Mouse (Mus musculus): ENCODE results near the gene Cstl1. TPM values are rescaled to one million over a fixed set of nuclear protein-coding genes. Genes with fewer than 3 reads are reported as not detected.

Gene Cstl1
- not detected in 2 replicates for polyA plus RNA-seq (2015; fragmentation: Nextera tagmentation; extraction: Ambion mirVana)

GRCm38 (mm10) chr2:148750058-148750457, at the start of gene Cstl1:
Gene Cstl1, plus strand, starts transcription at chr2:148750358.
- H3K4me3 ChIP-seq (ENCODE audit: low read length): no peak within 1 kb of the TSS
- ATAC-seq: no peak
- no peaks in the 10 kb centered on the region for H3K36me3 ChIP-seq (ENCODE audit: control insufficient read depth, insufficient read depth, low read length)
- H3K4me2 ChIP-seq (ENCODE audit: low read depth, low read length): no peak within 1 kb of the TSS
- no peaks in the 10 kb centered on the region for H3K27me3 ChIP-seq (replicated peaks; ENCODE audit: control insufficient read depth, insufficient read depth, low read length)
- H3K9me3 ChIP-seq (ENCODE audit: control insufficient read depth, low read length): no peaks in the 10 kb centered on the region
- H3K27ac ChIP-seq (ENCODE audit: low read length): no peak within 1 kb of the TSS
- WGBS: 85% methylated on average over 1 of the region's 1 CpGs
- H3K4me1 ChIP-seq (ENCODE audit: control insufficient read depth, insufficient read depth, low read length): no peaks in the 10 kb centered on the region
- no peak within 1 kb of the TSS for H3K9ac ChIP-seq (ENCODE audit: low read depth, low read length)

- Histone ChIP-seq H3K9me3 (ENCODE audit: control insufficient read depth, low read length) (no peaks in the 10 kb centered on the region), H3K4me2 (ENCODE audit: low read depth, low read length) (no peak overlapping the region), H3K9ac (ENCODE audit: low read depth, low read length) (no peak overlapping the region), H3K4me1 (ENCODE audit: control insufficient read depth, insufficient read depth, low read length) (no peaks in the 10 kb centered on the region), H3K27ac (ENCODE audit: low read length) (no peak overlapping the region), H3K36me3 (ENCODE audit: control insufficient read depth, insufficient read depth, low read length) (no peaks in the 10 kb centered on the region), H3K27me3 (replicated peaks; ENCODE audit: control insufficient read depth, insufficient read depth, low read length) (no peaks in the 10 kb centered on the region), H3K4me3 (ENCODE audit: low read length) (no peak overlapping the region)
- 85% methylated on average over 15 of the region's 15 CpGs for WGBS
- ATAC-seq: no peak
Observed at GRCm38 (mm10) chr2:148706409-148707201, 43.6 kb upstream of the Cstl1 start.

DNA sequence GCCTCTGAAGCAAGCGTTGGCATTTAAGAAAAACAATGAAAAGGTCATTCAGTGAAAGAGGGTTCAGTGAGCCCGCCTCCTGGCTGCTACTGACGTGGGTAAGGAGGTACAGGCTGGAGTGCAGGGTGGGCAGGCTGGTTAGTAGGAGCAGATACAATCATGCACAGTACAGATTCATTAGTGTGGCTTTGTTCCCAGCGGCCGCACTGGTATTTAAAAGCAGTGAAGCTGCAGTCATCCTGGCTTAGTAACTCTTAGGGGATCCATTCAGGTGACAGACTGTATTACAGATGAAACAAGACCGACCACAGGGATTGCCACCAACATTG, 43.0 kb upstream of the Cstl1 start:
- H3K27ac ChIP-seq (ENCODE audit: low read length): no peak overlapping the region
- ATAC-seq: no peak
- no peak overlapping the region for H3K4me2 ChIP-seq (ENCODE audit: low read depth, low read length)
- WGBS: 77% methylated on average over 6 of the region's 6 CpGs
- no peaks in the 10 kb centered on the region for H3K9me3 ChIP-seq (ENCODE audit: control insufficient read depth, low read length)
- H3K36me3 ChIP-seq (ENCODE audit: control insufficient read depth, insufficient read depth, low read length): no peaks in the 10 kb centered on the region
- H3K27me3 ChIP-seq (replicated peaks; ENCODE audit: control insufficient read depth, insufficient read depth, low read length): no peaks in the 10 kb centered on the region
- H3K9ac ChIP-seq (ENCODE audit: low read depth, low read length): no peak overlapping the region
- no peaks in the 10 kb centered on the region for H3K4me1 ChIP-seq (ENCODE audit: control insufficient read depth, insufficient read depth, low read length)
- no peak overlapping the region for H3K4me3 ChIP-seq (ENCODE audit: low read length)

DNA sequence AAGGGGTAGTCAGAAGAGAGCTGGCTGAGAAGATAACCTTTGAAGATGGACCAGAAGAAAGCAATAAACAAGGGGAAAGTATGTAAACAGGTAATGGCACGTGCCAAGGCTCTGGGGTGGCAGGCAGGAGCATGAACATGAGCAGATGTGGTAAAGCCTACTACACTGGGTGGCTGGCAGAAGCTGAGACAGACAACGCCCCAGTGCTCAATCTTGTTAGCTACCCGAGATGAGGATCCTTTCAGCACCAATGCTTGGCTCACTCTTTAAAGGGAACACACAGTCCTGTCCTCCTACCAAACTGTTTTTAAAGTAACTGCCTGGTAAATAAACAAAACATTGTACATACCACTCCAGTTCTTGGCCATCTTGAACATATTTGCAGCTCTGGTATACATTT, 37.8 kb upstream of the Cstl1 start:
- H3K27me3 ChIP-seq (replicated peaks; ENCODE audit: control insufficient read depth, insufficient read depth, low read length): no peaks in the 10 kb centered on the region
- no peaks in the 10 kb centered on the region for H3K4me1 ChIP-seq (ENCODE audit: control insufficient read depth, insufficient read depth, low read length)
- H3K4me3 ChIP-seq (ENCODE audit: low read length): no peak overlapping the region
- no peaks in the 10 kb centered on the region for H3K36me3 ChIP-seq (ENCODE audit: control insufficient read depth, insufficient read depth, low read length)
- ATAC-seq: no peak
- no peak overlapping the region for H3K27ac ChIP-seq (ENCODE audit: low read length)
- no peaks in the 10 kb centered on the region for H3K9me3 ChIP-seq (ENCODE audit: control insufficient read depth, low read length)
- WGBS: 76% methylated on average over 3 of the region's 3 CpGs
- no peak overlapping the region for H3K4me2 ChIP-seq (ENCODE audit: low read depth, low read length)
- no peak overlapping the region for H3K9ac ChIP-seq (ENCODE audit: low read depth, low read length)

GRCm38 (mm10) chr2:148717072-148717471, 33.1 kb upstream of the Cstl1 start:
- H3K9me3 ChIP-seq (ENCODE audit: control insufficient read depth, low read length): no peaks in the 10 kb centered on the region
- no peaks in the 10 kb centered on the region for H3K27me3 ChIP-seq (replicated peaks; ENCODE audit: control insufficient read depth, insufficient read depth, low read length)
- 86% methylated on average over 2 of the region's 2 CpGs for WGBS
- H3K4me1 ChIP-seq (ENCODE audit: control insufficient read depth, insufficient read depth, low read length): no peaks in the 10 kb centered on the region
- H3K4me3 ChIP-seq (ENCODE audit: low read length): no peak overlapping the region
- no peak overlapping the region for H3K4me2 ChIP-seq (ENCODE audit: low read depth, low read length)
- ATAC-seq: no peak
- no peak overlapping the region for H3K27ac ChIP-seq (ENCODE audit: low read length)
- H3K9ac ChIP-seq (ENCODE audit: low read depth, low read length): no peak overlapping the region
- H3K36me3 ChIP-seq (ENCODE audit: control insufficient read depth, insufficient read depth, low read length): no peaks in the 10 kb centered on the region

- Histone ChIP-seq H3K4me3 (ENCODE audit: low read length) (no peak overlapping the region), H3K9me3 (ENCODE audit: control insufficient read depth, low read length) (no peaks in the 10 kb centered on the region), H3K4me2 (ENCODE audit: low read depth, low read length) (no peak overlapping the region), H3K36me3 (ENCODE audit: control insufficient read depth, insufficient read depth, low read length) (no peaks in the 10 kb centered on the region), H3K27me3 (replicated peaks; ENCODE audit: control insufficient read depth, insufficient read depth, low read length) (no peaks in the 10 kb centered on the region), H3K27ac (ENCODE audit: low read length) (no peak overlapping the region), H3K4me1 (ENCODE audit: control insufficient read depth, insufficient read depth, low read length) (no peaks in the 10 kb centered on the region), H3K9ac (ENCODE audit: low read depth, low read length) (no peak overlapping the region)
- 61% methylated on average over 2 of the region's 2 CpGs for WGBS
- no peak for ATAC-seq
Observed at GRCm38 (mm10) chr2:148719271-148719995, 30.7 kb upstream of the Cstl1 start.

DNA sequence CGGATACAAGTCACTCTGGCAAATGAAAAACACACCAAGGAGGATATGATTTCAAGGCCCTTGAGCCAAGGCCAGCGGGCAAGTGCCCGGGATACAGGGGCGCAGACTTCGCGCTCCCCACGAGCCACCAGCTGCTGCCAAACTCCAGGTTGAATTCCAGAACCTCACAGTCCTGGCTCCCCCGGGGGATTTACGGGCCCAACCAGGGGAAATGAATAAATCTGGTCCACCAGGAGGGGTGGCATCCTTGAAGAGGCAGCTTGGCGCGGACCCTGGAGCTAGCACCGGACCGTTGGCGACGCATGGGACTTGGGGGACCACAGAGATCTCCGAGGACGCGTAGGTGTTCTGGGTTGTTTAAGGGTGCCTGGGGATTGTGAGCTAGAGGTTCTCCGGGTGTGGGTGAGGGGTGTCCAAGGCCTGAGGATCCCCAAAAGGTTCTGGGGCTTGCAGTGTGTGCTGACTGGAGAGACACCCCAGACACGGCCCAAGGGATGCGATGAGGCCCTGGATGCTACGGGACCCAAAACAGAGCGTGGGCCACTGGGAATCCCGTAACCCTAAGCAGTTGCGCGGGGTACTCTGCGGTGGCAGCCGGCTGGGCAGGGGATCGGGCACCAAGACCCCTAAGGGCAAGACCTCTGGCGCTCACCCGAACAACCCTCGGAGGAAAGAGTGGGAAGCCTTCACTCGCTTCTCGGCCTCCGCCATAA, 18.4 kb upstream of the Cstl1 start:
- H3K27me3 ChIP-seq (replicated peaks; ENCODE audit: control insufficient read depth, insufficient read depth, low read length): no peaks in the 10 kb centered on the region
- no peaks in the 10 kb centered on the region for H3K9me3 ChIP-seq (ENCODE audit: control insufficient read depth, low read length)
- H3K4me2 ChIP-seq (ENCODE audit: low read depth, low read length): peak overlapping the region; percentile 94
- peak overlapping the region; percentile 78 for H3K4me3 ChIP-seq (ENCODE audit: low read length)
- peak overlapping the region; percentile 83 for H3K9ac ChIP-seq (ENCODE audit: low read depth, low read length)
- ATAC-seq: peak; percentile 85
- no peak overlapping the region for H3K27ac ChIP-seq (ENCODE audit: low read length)
- no peaks in the 10 kb centered on the region for H3K36me3 ChIP-seq (ENCODE audit: control insufficient read depth, insufficient read depth, low read length)
- WGBS: 1% methylated on average over 35 of the region's 35 CpGs
- H3K4me1 ChIP-seq (ENCODE audit: control insufficient read depth, insufficient read depth, low read length): no peaks in the 10 kb centered on the region

GRCm38 (mm10) chr2:148732327-148733000, 17.7 kb upstream of the Cstl1 start, which contains the start of gene Napb:
Gene Napb, minus strand, starts transcription at chr2:148732467.
- peak; percentile 100 for ATAC-seq
- H3K4me1 ChIP-seq (ENCODE audit: control insufficient read depth, insufficient read depth, low read length): no peaks in the 10 kb centered on the region
- WGBS: 5% methylated on average over 18 of the region's 18 CpGs
- no peaks in the 10 kb centered on the region for H3K27me3 ChIP-seq (replicated peaks; ENCODE audit: control insufficient read depth, insufficient read depth, low read length)
- peak within 1 kb of the TSS; percentile 94 for H3K4me2 ChIP-seq (ENCODE audit: low read depth, low read length)
- no peaks in the 10 kb centered on the region for H3K9me3 ChIP-seq (ENCODE audit: control insufficient read depth, low read length)
- no peak within 1 kb of the TSS for H3K27ac ChIP-seq (ENCODE audit: low read length)
- peak within 1 kb of the TSS; percentile 78 for H3K4me3 ChIP-seq (ENCODE audit: low read length)
- peak within 1 kb of the TSS; percentile 83 for H3K9ac ChIP-seq (ENCODE audit: low read depth, low read length)
- H3K36me3 ChIP-seq (ENCODE audit: control insufficient read depth, insufficient read depth, low read length): no peaks in the 10 kb centered on the region

DNA sequence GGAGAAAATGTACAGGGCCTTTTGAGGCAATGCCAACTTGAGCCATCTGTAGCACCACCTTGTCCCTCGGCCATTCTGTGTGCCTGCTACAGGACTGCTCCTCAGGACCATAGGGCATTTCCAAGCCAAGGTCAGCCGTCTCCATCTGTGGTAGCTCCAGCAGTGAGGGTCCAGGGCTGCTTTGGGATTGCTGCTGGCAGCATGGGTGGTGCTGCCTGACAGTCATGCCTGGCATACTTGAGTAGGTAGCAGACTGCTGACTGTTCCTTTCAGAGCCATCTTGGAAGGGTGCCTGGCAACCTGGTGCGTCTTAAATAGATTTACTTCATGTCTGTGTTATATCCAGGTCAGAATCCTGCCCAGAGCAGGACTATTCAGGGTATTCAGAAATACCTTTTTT, 7.2 kb upstream of the Cstl1 start:
- Histone ChIP-seq H3K27ac (ENCODE audit: low read length) (no peak overlapping the region), H3K4me2 (ENCODE audit: low read depth, low read length) (no peak overlapping the region), H3K9me3 (ENCODE audit: control insufficient read depth, low read length) (no peaks in the 10 kb centered on the region), H3K27me3 (replicated peaks; ENCODE audit: control insufficient read depth, insufficient read depth, low read length) (no peaks in the 10 kb centered on the region), H3K4me1 (ENCODE audit: control insufficient read depth, insufficient read depth, low read length) (no peaks in the 10 kb centered on the region), H3K4me3 (ENCODE audit: low read length) (no peak overlapping the region), H3K9ac (ENCODE audit: low read depth, low read length) (no peak overlapping the region), H3K36me3 (ENCODE audit: control insufficient read depth, insufficient read depth, low read length) (no peaks in the 10 kb centered on the region)
- WGBS: 78% methylated on average over 3 of the region's 3 CpGs
- no peak for ATAC-seq
